Mouse (Mus musculus) embryonic facial prominence, embryonic 11.5 days (tissue): Measurements from ENCODE around the gene Foxl1. TPM values are rescaled to one million over a fixed set of nuclear protein-coding genes. Genes with fewer than 3 reads are reported as not detected.

Source experiments
- ATAC-seq: fragments of 200-750 bp; cut with Nextera tagmentation; replicated peaks from 2 replicates; pipeline ENCODE4 v1.8.0; 2017; ENCODE audit warnings: low read depth; ENCODE audit not compliant: insufficient number of reproducible peaks, low FRiP score, low TSS enrichment
- DNase-seq: peaks from one replicate; pipeline ENCODE4 v3.0.0-alpha.2; 2015; ENCODE audit warnings: low spot score
- H3K27ac ChIP-seq: fragments of 300-500 bp; sonication (generic); replicated peaks from 2 replicates; pipeline ENCODE4 v1.5.1; 2014; ENCODE audit warnings: mild to moderate bottlenecking, low read depth, low read length, control low read depth
- H3K27me3 ChIP-seq: fragments of 300-500 bp; sonication (generic); 2 replicates; pipeline ENCODE4 v1.6.1; 2014; ENCODE audit warnings: mild to moderate bottlenecking, low read length, moderate library complexity, mixed read lengths; ENCODE audit not compliant: control insufficient read depth, insufficient read depth
- H3K36me3 ChIP-seq: fragments of 300-500 bp; sonication (generic); replicated peaks from 2 replicates; pipeline ENCODE4 v1.6.1; 2014; ENCODE audit warnings: low read depth, mild to moderate bottlenecking, low read length, moderate library complexity, mixed read lengths; ENCODE audit not compliant: control insufficient read depth, insufficient read depth
- H3K4me1 ChIP-seq: fragments of 300-500 bp; sonication (generic); 2 replicates; pipeline ENCODE4 v1.6.1; 2014; ENCODE audit warnings: low read length, mixed read lengths; ENCODE audit not compliant: control insufficient read depth, insufficient read depth
- H3K4me2 ChIP-seq: fragments of 300-500 bp; sonication (generic); 2 replicates; pipeline ENCODE4 v1.6.1; 2014; ENCODE audit warnings: low read depth, mild to moderate bottlenecking, control low read depth, low read length, moderate library complexity
- H3K4me3 ChIP-seq: fragments of 300-500 bp; sonication (generic); 2 replicates; pipeline ENCODE4 v1.5.1; 2014; ENCODE audit warnings: low read depth, low read length, control low read depth
- H3K9ac ChIP-seq: fragments of 300-500 bp; sonication (generic); replicated peaks from 2 replicates; pipeline ENCODE4 v1.6.1; 2014; ENCODE audit warnings: mild to moderate bottlenecking, control low read depth, low read length
- H3K9me3 ChIP-seq: fragments of 300-500 bp; sonication (generic); replicated peaks from 2 replicates; pipeline ENCODE4 v1.6.1; 2016; ENCODE audit warnings: mild to moderate bottlenecking, low read length, inconsistent platforms, mixed read lengths; ENCODE audit not compliant: control insufficient read depth
- WGBS: fragments of 180-500 bp; shearing (Covaris S2); extraction: QIAGEN DNeasy Blood & Tissue Kit; methylation state at CpG from one replicate; pipeline ENCODE4 v1.1.7; 2014; 5-methylcytosine and 5-hydroxymethylcytosine counted together
- polyA plus RNA-seq: library from polyadenylated mRNA; unstranded; fragments of >200 nt; fragmentation: Nextera tagmentation; extraction: Ambion mirVana; gene quantifications from 2 replicates; pipeline ENCODE4 v1.2.1, GENCODE M21; 2014

Gene Foxl1
- polyA plus RNA-seq, 1 experiment from 2014 or later = 4.4 TPM

GRCm38 (mm10) chr8:121168033-121168432 is 40.3 kb downstream of the Foxl1 start:
- no peak for DNase-seq
- no peak overlapping the region for H3K9ac ChIP-seq
- H3K27me3 ChIP-seq = no peaks in the 10 kb centered on the region
- no peaks in the 10 kb centered on the region for H3K9me3 ChIP-seq
- 58% methylated on average over 5 of the region's 5 CpGs for WGBS
- no peak overlapping the region for H3K27ac ChIP-seq
- ATAC-seq = no peak
- no peaks in the 10 kb centered on the region for H3K36me3 ChIP-seq
- H3K4me1 ChIP-seq = peaks cover 8% of the 10 kb centered on the region
- no peak overlapping the region for H3K4me3 ChIP-seq
- H3K4me2 ChIP-seq = no peak overlapping the region

- WGBS = 12% methylated on average over 7 of the region's 7 CpGs
- DNase-seq = peak; percentile 67
- H3K4me3 ChIP-seq = no peak overlapping the region
- ATAC-seq = 0 out of 2 replicates have a peak, but pooled peaks have one; percentile 15
- H3K4me2 ChIP-seq = no peak overlapping the region
- H3K27me3 ChIP-seq = no peaks in the 10 kb centered on the region
- H3K36me3 ChIP-seq = no peaks in the 10 kb centered on the region
- H3K4me1 ChIP-seq = peaks cover 8% of the 10 kb centered on the region
- no peaks in the 10 kb centered on the region for H3K9me3 ChIP-seq
- H3K27ac ChIP-seq = 0 out of 2 replicates have a peak overlapping the region, but pooled peaks have one; percentile 22
- H3K9ac ChIP-seq = peak overlapping the region; percentile 28; the same call in 1 of the 2 replicates
Observed at GRCm38 (mm10) chr8:121170116-121170515, 42.4 kb downstream of the Foxl1 start.

GRCm38 (mm10) chr8:121170626-121171552 is 43.1 kb downstream of the Foxl1 start:
- no peaks in the 10 kb centered on the region for H3K27me3 ChIP-seq
- no peaks in the 10 kb centered on the region for H3K9me3 ChIP-seq
- no peaks in the 10 kb centered on the region for H3K36me3 ChIP-seq
- no peak overlapping the region for H3K4me3 ChIP-seq
- WGBS = 53% methylated on average over 27 of the region's 27 CpGs
- peak overlapping the region; percentile 22; the same call in 1 of the 2 replicates for H3K27ac ChIP-seq
- no peak for ATAC-seq
- H3K4me1 ChIP-seq = peaks cover 8% of the 10 kb centered on the region
- no peak for DNase-seq
- H3K4me2 ChIP-seq = no peak overlapping the region
- peak overlapping the region; percentile 28; the same call in 1 of the 2 replicates for H3K9ac ChIP-seq

- Histone ChIP-seq H3K27me3 (no peaks in the 10 kb centered on the region), H3K4me1 (peaks cover 8% of the 10 kb centered on the region), H3K4me3 (no peak overlapping the region), H3K4me2 (no peak overlapping the region), H3K36me3 (no peaks in the 10 kb centered on the region), H3K9ac (no peak overlapping the region), H3K9me3 (no peaks in the 10 kb centered on the region), H3K27ac (no peak overlapping the region)
- WGBS = 60% methylated on average over 8 of the region's 8 CpGs
- ATAC-seq (no peak), DNase-seq (no peak)
Observed at GRCm38 (mm10) chr8:121172567-121172966, 44.8 kb downstream of the Foxl1 start.

DNA sequence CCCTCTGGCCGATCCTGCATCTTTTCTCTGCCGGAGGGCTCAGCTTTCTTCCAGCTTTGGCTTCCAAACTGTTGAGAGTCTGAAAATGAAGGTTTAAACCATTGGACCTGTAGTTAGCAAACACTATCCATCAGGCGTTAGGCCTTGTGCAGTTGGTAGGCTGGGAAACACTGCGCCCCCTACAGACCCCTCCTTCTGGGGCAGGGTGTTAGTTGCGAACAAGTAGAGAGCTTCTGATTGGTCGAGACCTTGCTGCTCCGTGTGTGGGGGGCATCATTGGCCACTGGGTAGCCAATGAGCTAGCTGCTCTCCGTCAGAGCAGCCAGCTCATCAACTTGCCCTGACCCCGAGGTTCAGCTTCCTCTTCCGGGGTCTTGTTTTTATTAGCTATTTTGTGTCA is 46.4 kb downstream of the Foxl1 start:
- Histone ChIP-seq H3K36me3 (no peaks in the 10 kb centered on the region), H3K4me3 (no peak overlapping the region), H3K9ac (no peak overlapping the region), H3K4me1 (peaks cover 8% of the 10 kb centered on the region), H3K27me3 (no peaks in the 10 kb centered on the region), H3K4me2 (no peak overlapping the region), H3K9me3 (no peaks in the 10 kb centered on the region), H3K27ac (no peak overlapping the region)
- peak; percentile 71 for DNase-seq
- 59% methylated on average over 10 of the region's 10 CpGs for WGBS
- no peak for ATAC-seq

DNA sequence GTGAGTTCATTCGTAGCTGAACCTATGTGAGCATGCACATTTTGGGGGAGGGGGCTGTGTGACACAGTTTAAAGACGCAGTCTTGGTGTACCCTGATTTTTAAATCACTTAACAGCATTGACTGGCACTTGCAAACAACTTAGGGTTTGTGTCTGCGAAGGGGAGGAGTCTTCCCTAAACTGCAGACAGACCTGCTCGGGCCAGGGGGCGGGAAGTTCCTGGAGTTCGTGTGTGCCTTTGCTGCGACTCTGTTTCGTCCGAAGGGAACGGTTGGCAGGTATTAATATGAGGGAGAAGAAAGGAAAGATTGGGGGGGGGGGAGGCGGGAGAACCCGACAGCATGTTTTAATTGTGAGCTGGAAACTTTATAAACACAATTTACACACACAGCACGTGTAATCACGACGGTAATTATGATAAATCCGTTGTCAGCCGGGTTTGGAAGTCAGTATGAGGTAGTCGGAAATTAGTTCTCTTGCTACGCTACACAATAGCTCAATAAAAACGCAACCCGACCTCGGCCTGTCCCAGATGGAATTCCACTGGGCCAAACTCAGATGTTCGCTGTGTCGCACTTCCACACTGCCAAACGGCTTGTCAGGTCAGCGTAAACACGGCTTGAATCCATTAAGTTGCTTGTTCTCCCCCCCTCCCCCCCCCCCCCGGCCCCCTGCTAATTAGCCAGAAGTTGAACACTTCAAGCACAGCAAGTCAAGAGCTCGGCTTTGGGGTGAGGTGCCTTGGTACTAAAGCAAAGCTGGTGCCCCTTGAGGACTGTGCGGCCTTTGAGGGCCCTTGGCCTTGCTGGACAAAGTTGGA is 47.2 kb downstream of the Foxl1 start:
- Histone ChIP-seq H3K27ac (peak overlapping the region; percentile 1), H3K9ac (no peak overlapping the region), H3K36me3 (no peaks in the 10 kb centered on the region), H3K27me3 (no peaks in the 10 kb centered on the region), H3K9me3 (no peaks in the 10 kb centered on the region), H3K4me2 (peak overlapping the region; percentile 14; the same call in 1 of the 2 replicates), H3K4me3 (no peak overlapping the region), H3K4me1 (peaks cover 8% of the 10 kb centered on the region)
- DNase-seq (peak; percentile 65), ATAC-seq (0 out of 2 replicates have a peak, but pooled peaks have one; percentile 16)
- 25% methylated on average over 30 of the region's 30 CpGs for WGBS

- Histone ChIP-seq H3K36me3 (no peaks in the 10 kb centered on the region), H3K27me3 (no peaks in the 10 kb centered on the region), H3K4me3 (no peak overlapping the region), H3K9ac (no peak overlapping the region), H3K9me3 (no peaks in the 10 kb centered on the region), H3K4me1 (peaks cover 3% of the 10 kb centered on the region), H3K4me2 (no peak overlapping the region), H3K27ac (peak overlapping the region; percentile 1)
- 60% methylated on average over 8 of the region's 8 CpGs for WGBS
- DNase-seq (no peak), ATAC-seq (no peak)
Observed at GRCm38 (mm10) chr8:121175540-121176090, 47.9 kb downstream of the Foxl1 start.
